Mouse (Mus musculus) myocyte (in vitro differentiated cells): ENCODE measurements at regions not wholly inside any gene's neighbourhood (a gene's known extent, or its start where the extent isn't known, plus 50 kb on each side); places are given as distances from the start of the nearest gene placed in this dataset.

Experiments used
- CEBPB ChIP-seq: IDR thresholded peaks from 2 replicates; pipeline ENCODE4 v1.6.1; 2011; ENCODE audit warnings: mild to moderate bottlenecking, moderate library complexity; ENCODE audit not compliant: poor library complexity, insufficient read depth, severe bottlenecking
- E2F4 ChIP-seq: IDR thresholded peaks from one replicate; pipeline ENCODE4 v1.6.1; 2011; ENCODE audit warnings: mild to moderate bottlenecking, control low read depth, moderate library complexity; ENCODE audit not compliant: insufficient read depth
- MAX ChIP-seq: IDR thresholded peaks from one replicate; pipeline ENCODE4 v1.6.1; 2011; ENCODE audit warnings: low read depth, mild to moderate bottlenecking, control low read depth
- MYOD1 ChIP-seq, 3 experiments: IDR thresholded peaks; one replicate each; pipeline ENCODE4 v1.6.1; 2011; ENCODE audit warnings: control low read depth in 2 of 3, low read depth in 2 of 3, mild to moderate bottlenecking in 2 of 3, moderate library complexity in 1 of 3; ENCODE audit not compliant: insufficient read length in 2 of 3, control insufficient read depth in 1 of 3
- MYOG ChIP-seq, 3 experiments: IDR thresholded peaks; one replicate each; pipeline ENCODE4 v1.6.1; 2011; ENCODE audit warnings: control low read depth in 2 of 3, low read depth in 2 of 3, mild to moderate bottlenecking in 2 of 3; ENCODE audit not compliant: insufficient read length in 2 of 3, control insufficient read depth in 1 of 3, insufficient read depth in 1 of 3
- POLR2A ChIP-seq: IDR thresholded peaks from one replicate; pipeline ENCODE4 v1.6.1; 2011; ENCODE audit warnings: low read depth, mild to moderate bottlenecking, control low read depth, moderate library complexity; ENCODE audit not compliant: insufficient read length
- POLR2AphosphoS2 ChIP-seq: IDR thresholded peaks from one replicate; pipeline ENCODE4 v1.6.1; 2011; ENCODE audit warnings: low read depth, control low read depth; ENCODE audit not compliant: insufficient read length
- REST ChIP-seq: IDR thresholded peaks from one replicate; pipeline ENCODE4 v1.6.1; 2011; ENCODE audit warnings: mild to moderate bottlenecking, control low read depth, moderate library complexity; ENCODE audit not compliant: insufficient read depth, insufficient read length
- TCF3 ChIP-seq: IDR thresholded peaks from one replicate; pipeline ENCODE4 v1.6.1; 2011; ENCODE audit warnings: low read depth, control low read depth; ENCODE audit not compliant: insufficient read length
- USF1 ChIP-seq: IDR thresholded peaks from one replicate; pipeline ENCODE4 v1.6.1; 2011; ENCODE audit warnings: low read depth, mild to moderate bottlenecking, control low read depth, moderate library complexity

DNA sequence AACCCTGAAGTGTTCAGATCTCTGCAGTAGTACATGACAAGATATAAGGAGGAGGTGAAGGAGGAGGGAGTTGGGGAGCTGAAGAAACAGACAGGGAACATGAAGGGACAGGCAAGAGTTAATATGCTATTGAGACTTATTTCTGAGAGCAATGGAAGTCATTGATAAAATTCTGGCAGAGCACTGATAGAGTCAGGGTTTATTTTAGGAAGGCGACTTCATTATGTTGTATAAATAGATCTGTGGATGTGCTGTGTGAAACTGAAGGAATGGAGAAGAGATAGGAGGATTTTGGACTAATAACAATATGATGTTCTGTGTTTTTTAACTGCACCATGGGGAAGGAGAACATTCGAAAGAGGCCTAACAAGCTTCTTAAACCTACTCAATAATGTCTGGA lies 63.0 kb upstream of the Kcna4 start:
- TF ChIP-seq POLR2A (no peak), E2F4 (no peak), MYOG (IDR thresholded peaks at IDR 0.05; ENCODE audit: control insufficient read depth in 1 of 3, insufficient read depth in 1 of 3, insufficient read length in 2 of 3, low read depth in 2 of 3) (no peak), POLR2AphosphoS2 (no peak), REST (no peak), USF1 (no peak), MAX (no peak), CEBPB (no peak), MYOD1 (IDR thresholded peaks at IDR 0.05; ENCODE audit: control insufficient read depth in 1 of 3, insufficient read length in 2 of 3, low read depth in 2 of 3) (no peak), TCF3 (no peak)
